Mouse (Mus musculus) adrenal gland, postnatal 25 days (tissue): ENCODE data around the gene Lima1. TPM values are rescaled to one million over a fixed set of nuclear protein-coding genes. Genes with fewer than 3 reads are reported as not detected.
"Not testable (repeated sequence)": the region's sequence is repeated elsewhere in the genome, so short reads cannot be mapped to it uniquely, and the experiment has no call there.

Experiments
- DNase-seq: peaks from one replicate; pipeline ENCODE4 v3.0.0; 2021; ENCODE audit warnings: mixed read lengths
- long read RNA-seq: library from polyadenylated mRNA; stranded (forward); transcript quantifications from one replicate; pipeline ENCODE4 v2.0.0, GENCODE M21; 2021
- total RNA-seq: library from RNA; stranded (reverse); gene quantifications from 2 replicates; pipeline ENCODE4 v1.2.3, GENCODE M21; 2021

The Lima1 gene
- 40.3 and 42.4 TPM in 2 replicates for total RNA-seq
- long read RNA-seq, full-length matches to known transcripts, result 25 of 39 reads
- long read RNA-seq, partial matches to known transcripts, result 2 of 39 reads
- long read RNA-seq, other reads (novel, unspliced or antisense), result 12 of 39 reads

GRCm38 (mm10) chr15:99875334-99875869 lies at the start of gene Lima1:
Gene Lima1 (minus strand): TSS chr15:99875456.
- DNase-seq, result peak; percentile 92

- no peak for DNase-seq
Observed at GRCm38 (mm10) chr15:99919601-99920158, 44.4 kb upstream of the Lima1 start.

- DNase-seq, result no peak
Observed at GRCm38 (mm10) chr15:99917264-99917663, 42.0 kb upstream of the Lima1 start.

GRCm38 (mm10) chr15:99914613-99915012 lies 39.4 kb upstream of the Lima1 start:
- DNase-seq, result no peak

GRCm38 (mm10) chr15:99911785-99912184 lies 36.5 kb upstream of the Lima1 start:
- DNase-seq, result no peak

GRCm38 (mm10) chr15:99909339-99909996 lies 34.2 kb upstream of the Lima1 start:
- peak; percentile 15 for DNase-seq

GRCm38 (mm10) chr15:99907514-99907913 lies 32.3 kb upstream of the Lima1 start:
- no peak for DNase-seq

GRCm38 (mm10) chr15:99907041-99907440 lies 31.8 kb upstream of the Lima1 start:
- DNase-seq, result no peak

GRCm38 (mm10) chr15:99904841-99905240 lies 29.6 kb upstream of the Lima1 start:
- no peak for DNase-seq

- peak; percentile 77 for DNase-seq
Observed at GRCm38 (mm10) chr15:99904333-99904732, 29.1 kb upstream of the Lima1 start.

- no peak for DNase-seq
Observed at GRCm38 (mm10) chr15:99903227-99903626, 28.0 kb upstream of the Lima1 start.

- no peak for DNase-seq
Observed at GRCm38 (mm10) chr15:99902786-99903185, 27.5 kb upstream of the Lima1 start.

- no peak for DNase-seq
Observed at GRCm38 (mm10) chr15:99896621-99897020, 21.4 kb upstream of the Lima1 start.

GRCm38 (mm10) chr15:99891355-99891754 lies 16.1 kb upstream of the Lima1 start:
- no peak for DNase-seq

- no peak for DNase-seq
Observed at GRCm38 (mm10) chr15:99890412-99891236, 15.4 kb upstream of the Lima1 start.

- DNase-seq, result no peak
Observed at GRCm38 (mm10) chr15:99889275-99889874, 14.1 kb upstream of the Lima1 start.

- DNase-seq, result not testable (repeated sequence)
Observed at GRCm38 (mm10) chr15:99887130-99887529, 11.9 kb upstream of the Lima1 start.

- no peak for DNase-seq
Observed at GRCm38 (mm10) chr15:99884038-99884437, 8.8 kb upstream of the Lima1 start.

- DNase-seq, result no peak
Observed at GRCm38 (mm10) chr15:99878541-99878940, 3.3 kb upstream of the Lima1 start.

- DNase-seq, result no peak
Observed at GRCm38 (mm10) chr15:99874612-99875333, 483 bp downstream of the Lima1 start.

GRCm38 (mm10) chr15:99872543-99872942 lies 2.7 kb downstream of the Lima1 start:
- no peak for DNase-seq

- DNase-seq, result no peak
Observed at GRCm38 (mm10) chr15:99867654-99868053, 7.6 kb downstream of the Lima1 start.
